Mouse (Mus musculus): ENCODE data around the gene Pa2g4. TPM values are rescaled to one million over a fixed set of nuclear protein-coding genes. Genes with fewer than 3 reads are reported as not detected.

Gene Pa2g4
- polyA plus RNA-seq, 1 experiment from 2014 or later, result 124 TPM

GRCm38 (mm10) chr10:128535624-128536265 lies 30.0 kb downstream of the Pa2g4 start:
- peak overlapping the region; percentile 11; the same call in 1 of the 2 replicates for H3K9ac ChIP-seq (ENCODE audit: low read depth, low read length)
- ATAC-seq, result no peak
- 68% methylated on average over 4 of the region's 4 CpGs for WGBS

GRCm38 (mm10) chr10:128535206-128535605 lies 30.6 kb downstream of the Pa2g4 start:
- Histone ChIP-seq H3K27ac (ENCODE audit: low read length) (no peak overlapping the region), H3K27me3 (ENCODE audit: control insufficient read depth, insufficient read depth, low read depth, low read length) (no peaks in the 10 kb centered on the region), H3K9ac (ENCODE audit: low read depth, low read length) (no peak overlapping the region), H3K9me3 (replicated peaks; ENCODE audit: control insufficient read depth, low read length, poor library complexity, severe bottlenecking) (no peaks in the 10 kb centered on the region), H3K4me2 (ENCODE audit: low read length) (no peak overlapping the region), H3K4me1 (ENCODE audit: control insufficient read depth, insufficient read depth, low read length) (no peaks in the 10 kb centered on the region), H3K36me3 (ENCODE audit: control insufficient read depth, insufficient read depth, low read length) (no peaks in the 10 kb centered on the region), H3K4me3 (ENCODE audit: low read depth, low read length) (no peak overlapping the region)
- no peak for ATAC-seq
- 77% methylated on average over 2 of the region's 2 CpGs for WGBS

More at GRCm38 (mm10) chr10:128535624-128536265, 30.0 kb downstream of the Pa2g4 start:
- peak overlapping the region; percentile 47 for H3K4me2 ChIP-seq (ENCODE audit: low read length)
- no peaks in the 10 kb centered on the region for H3K9me3 ChIP-seq (replicated peaks; ENCODE audit: control insufficient read depth, low read length, poor library complexity, severe bottlenecking)
- H3K36me3 ChIP-seq (ENCODE audit: control insufficient read depth, insufficient read depth, low read length), result no peaks in the 10 kb centered on the region
- H3K4me3 ChIP-seq (ENCODE audit: low read depth, low read length), result peak overlapping the region; percentile 9; the same call in 1 of the 2 replicates
- H3K4me1 ChIP-seq (ENCODE audit: control insufficient read depth, insufficient read depth, low read length), result no peaks in the 10 kb centered on the region
- no peak overlapping the region for H3K27ac ChIP-seq (ENCODE audit: low read length)
- H3K27me3 ChIP-seq (ENCODE audit: control insufficient read depth, insufficient read depth, low read depth, low read length), result no peaks in the 10 kb centered on the region

DNA sequence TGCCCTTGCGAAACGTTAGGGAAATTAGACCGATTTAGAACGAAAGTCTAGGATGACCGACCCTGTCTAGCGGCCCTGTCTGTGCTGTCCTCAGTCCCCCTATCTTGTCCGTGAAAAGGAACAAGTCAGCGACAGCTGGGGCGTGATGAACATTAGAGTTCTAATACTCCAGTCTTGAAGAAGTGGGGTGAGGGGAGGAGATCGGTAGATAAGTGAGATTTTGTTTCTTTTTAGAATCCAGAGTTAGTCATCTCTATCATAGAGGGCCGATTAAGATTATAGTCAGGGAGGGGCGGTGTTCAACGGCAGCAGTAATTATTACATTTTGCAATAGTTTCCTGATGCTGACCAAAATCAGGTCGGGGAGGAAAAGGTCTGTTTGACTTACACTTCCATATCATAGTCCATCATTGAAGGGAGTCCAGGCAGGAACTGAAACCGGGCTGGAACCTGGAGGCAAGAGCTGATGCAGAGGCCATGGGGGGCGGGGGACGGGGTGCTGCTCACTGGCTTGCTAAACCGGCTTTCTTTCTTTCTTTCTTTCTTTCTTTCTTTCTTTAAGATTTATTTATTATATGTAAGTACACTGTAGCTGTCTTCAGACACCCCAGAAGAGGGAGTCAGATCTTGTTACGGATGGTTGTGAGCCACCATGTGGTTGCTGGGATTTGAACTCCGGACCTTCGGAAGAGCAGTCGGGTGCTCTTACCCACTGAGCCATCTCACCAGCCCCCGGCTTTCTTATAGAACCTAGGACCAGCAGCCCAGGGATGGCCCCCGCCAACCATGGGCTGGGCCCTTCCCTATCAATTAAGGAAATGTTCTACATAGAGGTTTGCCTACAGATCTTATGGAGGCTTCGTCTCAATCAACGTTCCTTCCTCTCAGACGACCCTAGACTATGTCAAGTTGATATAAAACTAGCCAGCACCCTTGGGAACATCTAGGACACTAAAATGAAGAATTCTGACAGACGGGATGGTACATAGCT lies 39.1 kb downstream of the Pa2g4 start:
- 31% methylated on average over 28 of the region's 28 CpGs for WGBS
- peak overlapping the region; percentile 98 for H3K4me2 ChIP-seq (ENCODE audit: low read length)
- H3K9me3 ChIP-seq (replicated peaks; ENCODE audit: control insufficient read depth, low read length, poor library complexity, severe bottlenecking), result no peaks in the 10 kb centered on the region
- H3K4me3 ChIP-seq (ENCODE audit: low read depth, low read length), result peak overlapping the region; percentile 58
- H3K9ac ChIP-seq (ENCODE audit: low read depth, low read length), result no peak overlapping the region
- H3K27ac ChIP-seq (ENCODE audit: low read length), result no peak overlapping the region
- no peak for ATAC-seq
- peaks cover 9% of the 10 kb centered on the region; the same call in 1 of the 2 replicates for H3K4me1 ChIP-seq (ENCODE audit: control insufficient read depth, insufficient read depth, low read length)
- no peaks in the 10 kb centered on the region; the same call in 1 of the 2 replicates for H3K27me3 ChIP-seq (ENCODE audit: control insufficient read depth, insufficient read depth, low read depth, low read length)
- H3K36me3 ChIP-seq (ENCODE audit: control insufficient read depth, insufficient read depth, low read length), result no peaks in the 10 kb centered on the region

- WGBS, result under 1% methylated on average over 37 of the region's 37 CpGs
- Histone ChIP-seq H3K4me1 (ENCODE audit: control insufficient read depth, insufficient read depth, low read length) (peaks cover 9% of the 10 kb centered on the region; the same call in 1 of the 2 replicates), H3K27ac (ENCODE audit: low read length) (no peak within 1 kb of the TSS), H3K4me2 (ENCODE audit: low read length) (peak within 1 kb of the TSS; percentile 98), H3K27me3 (ENCODE audit: control insufficient read depth, insufficient read depth, low read depth, low read length) (no peaks in the 10 kb centered on the region; the same call in 1 of the 2 replicates), H3K4me3 (ENCODE audit: low read depth, low read length) (peak within 1 kb of the TSS; percentile 58), H3K9me3 (replicated peaks; ENCODE audit: control insufficient read depth, low read length, poor library complexity, severe bottlenecking) (no peaks in the 10 kb centered on the region), H3K36me3 (ENCODE audit: control insufficient read depth, insufficient read depth, low read length) (no peaks in the 10 kb centered on the region), H3K9ac (ENCODE audit: low read depth, low read length) (peak within 1 kb of the TSS; percentile 62)
- ATAC-seq, result peak; percentile 93
Measured at GRCm38 (mm10) chr10:128525671-128526308, 40.0 kb downstream of the Pa2g4 start, which contains the start of gene Esyt1. Esyt1 (minus strand) TSS chr10:128525871.

DNA sequence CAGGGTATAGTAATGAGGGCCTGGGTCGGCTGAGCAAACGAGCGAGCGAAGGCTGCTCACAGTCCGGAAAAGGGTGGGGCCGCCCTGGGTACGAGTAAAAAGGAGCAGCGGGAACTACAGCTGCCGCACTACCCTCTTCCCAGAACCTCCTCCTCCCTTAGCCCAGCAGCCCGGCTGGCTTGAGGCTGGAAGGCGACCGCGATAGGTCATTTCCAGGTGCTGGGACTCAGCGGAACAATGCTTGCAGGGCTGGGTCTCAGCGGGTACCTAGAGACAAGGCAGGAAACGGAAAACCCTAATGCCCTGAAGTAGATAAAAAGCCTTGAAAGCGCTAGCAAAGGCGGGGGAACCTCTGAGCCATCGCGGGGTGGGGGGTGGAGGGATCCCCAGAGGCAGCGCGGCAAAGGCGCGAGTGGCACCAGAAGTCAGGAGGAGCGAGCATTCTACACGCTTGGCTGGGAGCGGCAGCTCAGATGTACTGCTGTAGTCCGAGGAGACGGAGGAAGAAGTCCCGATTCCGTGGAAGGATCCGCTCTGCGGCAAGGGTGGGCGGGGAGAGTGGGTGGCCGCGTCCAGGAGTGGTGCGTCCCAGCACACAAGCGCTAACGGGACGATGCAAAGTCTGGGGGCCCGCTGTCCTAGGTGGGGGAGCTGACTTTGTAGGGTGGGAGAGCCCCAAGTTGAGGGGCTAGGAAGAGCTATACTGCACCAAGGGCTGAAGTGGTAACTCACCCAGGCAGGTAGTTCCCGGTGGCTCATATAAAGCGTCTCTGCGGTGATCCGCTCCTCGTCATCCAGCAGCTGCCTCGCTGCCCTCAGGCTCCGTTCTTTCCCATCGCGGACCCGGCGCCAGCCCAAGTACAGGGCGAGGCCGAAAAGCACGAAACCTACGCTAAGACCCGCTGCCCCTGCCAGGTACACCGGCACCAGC lies 40.8 kb downstream of the Pa2g4 start:
- peak; percentile 55 for ATAC-seq
- Histone ChIP-seq H3K9ac (ENCODE audit: low read depth, low read length) (peak overlapping the region; percentile 62), H3K27me3 (ENCODE audit: control insufficient read depth, insufficient read depth, low read depth, low read length) (no peaks in the 10 kb centered on the region; the same call in 1 of the 2 replicates), H3K27ac (ENCODE audit: low read length) (no peak overlapping the region), H3K4me1 (ENCODE audit: control insufficient read depth, insufficient read depth, low read length) (peaks cover 9% of the 10 kb centered on the region; the same call in 1 of the 2 replicates), H3K4me2 (ENCODE audit: low read length) (peak overlapping the region; percentile 98), H3K36me3 (ENCODE audit: control insufficient read depth, insufficient read depth, low read length) (no peaks in the 10 kb centered on the region), H3K4me3 (ENCODE audit: low read depth, low read length) (peak overlapping the region; percentile 58), H3K9me3 (replicated peaks; ENCODE audit: control insufficient read depth, low read length, poor library complexity, severe bottlenecking) (no peaks in the 10 kb centered on the region)
- under 1% methylated on average over 56 of the region's 58 CpGs for WGBS

DNA sequence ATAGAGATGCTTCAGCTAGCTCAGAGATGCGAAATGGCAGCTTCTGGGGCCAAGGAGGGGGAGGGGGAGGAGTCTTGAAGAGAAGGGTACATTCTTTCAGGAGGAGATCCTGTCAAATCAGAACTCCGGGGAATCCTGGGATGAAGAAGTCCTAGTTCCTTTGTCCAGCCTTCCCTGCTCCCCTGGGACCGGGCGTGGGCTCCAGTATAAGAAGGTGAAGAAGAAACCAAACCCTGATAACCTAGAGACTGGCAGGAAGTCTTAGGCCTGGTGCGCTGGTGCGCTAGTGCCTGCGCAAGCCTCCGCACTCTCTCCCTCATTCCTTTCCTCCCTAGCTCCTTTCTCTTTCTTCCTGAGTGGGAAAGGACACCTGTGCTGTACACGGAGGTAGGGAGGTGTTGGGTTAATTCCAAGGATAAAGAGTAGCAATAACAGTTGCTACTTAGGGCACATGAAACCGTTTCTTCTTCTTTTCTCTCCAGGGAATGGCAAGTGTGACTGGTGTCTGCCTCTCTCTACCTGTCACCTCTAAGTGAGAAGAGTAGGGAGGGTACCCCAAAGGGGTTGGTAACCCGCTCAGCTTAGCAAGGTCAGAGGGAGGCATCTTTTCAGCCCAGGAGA lies 41.6 kb downstream of the Pa2g4 start:
- ATAC-seq, result peak; percentile 28; the same call in 1 of the 2 replicates
- no peak overlapping the region for H3K27ac ChIP-seq (ENCODE audit: low read length)
- H3K36me3 ChIP-seq (ENCODE audit: control insufficient read depth, insufficient read depth, low read length), result no peaks in the 10 kb centered on the region
- H3K9me3 ChIP-seq (replicated peaks; ENCODE audit: control insufficient read depth, low read length, poor library complexity, severe bottlenecking), result no peaks in the 10 kb centered on the region
- H3K9ac ChIP-seq (ENCODE audit: low read depth, low read length), result peak overlapping the region; percentile 62
- H3K4me2 ChIP-seq (ENCODE audit: low read length), result peak overlapping the region; percentile 98
- peak overlapping the region; percentile 58 for H3K4me3 ChIP-seq (ENCODE audit: low read depth, low read length)
- H3K27me3 ChIP-seq (ENCODE audit: control insufficient read depth, insufficient read depth, low read depth, low read length), result no peaks in the 10 kb centered on the region; the same call in 1 of the 2 replicates
- WGBS, result 13% methylated on average over 11 of the region's 11 CpGs
- peaks cover 9% of the 10 kb centered on the region; the same call in 1 of the 2 replicates for H3K4me1 ChIP-seq (ENCODE audit: control insufficient read depth, insufficient read depth, low read length)

- Histone ChIP-seq H3K36me3 (ENCODE audit: control insufficient read depth, insufficient read depth, low read length) (peaks cover 2% of the 10 kb centered on the region; the same call in 1 of the 2 replicates), H3K4me2 (ENCODE audit: low read length) (no peak overlapping the region), H3K4me3 (ENCODE audit: low read depth, low read length) (no peak overlapping the region), H3K9ac (ENCODE audit: low read depth, low read length) (no peak overlapping the region), H3K9me3 (replicated peaks; ENCODE audit: control insufficient read depth, low read length, poor library complexity, severe bottlenecking) (no peaks in the 10 kb centered on the region), H3K27ac (ENCODE audit: low read length) (no peak overlapping the region), H3K4me1 (ENCODE audit: control insufficient read depth, insufficient read depth, low read length) (peaks cover 9% of the 10 kb centered on the region; the same call in 1 of the 2 replicates), H3K27me3 (ENCODE audit: control insufficient read depth, insufficient read depth, low read depth, low read length) (peaks cover 2% of the 10 kb centered on the region)
- 77% methylated on average over 6 of the region's 6 CpGs for WGBS
- ATAC-seq, result no peak
Measured at GRCm38 (mm10) chr10:128522351-128522750, 43.4 kb downstream of the Pa2g4 start.
